In genomic region chr8:106306711-106307248, GRCm38 (mm10) we compare ENCODE assay signal across 8 mouse cellular contexts. TPM values are rescaled to one million over a fixed set of nuclear protein-coding genes. Genes with fewer than 3 reads are reported as not detected.
DNase-seq lines count a peak whose midpoint lies in the region; ATAC-seq and TF ChIP-seq lines count a peak whose summit lies in the region.
"Not testable (repeated sequence)": the region's sequence is repeated elsewhere in the genome, so short reads cannot be mapped to it uniquely, and the experiment has no call there.
"Had no signal": no experiment of that assay in that cellular context is flagged by ENCODE, and none has a peak within 500 bp of the region (broad histone marks: within the 10 kb centered on the region; RNA-seq: fewer than 3 reads in every experiment).

No protein-coding gene starts in this region.

- H3K4me2 ChIP-seq in hindbrain, embryonic 14.5 days (replicated peaks); intestine, embryonic 15.5 days (replicated peaks); stomach, embryonic 14.5 days (replicated peaks; ENCODE audit: low read depth, low read length); stomach, postnatal 0 days (replicated peaks; ENCODE audit: low read depth): not testable (repeated sequence)

- H3K4me3 ChIP-seq in hindbrain, embryonic 14.5 days (replicated peaks; ENCODE audit: low read length); intestine, embryonic 15.5 days (replicated peaks); liver, adult 2 months (ENCODE audit: insufficient read depth, low read depth, low read length); stomach, embryonic 14.5 days (ENCODE audit: low read depth, low read length); stomach, postnatal 0 days (ENCODE audit: low read depth, low read length): not testable (repeated sequence)

- H3K36me3 ChIP-seq in hindbrain, embryonic 14.5 days (replicated peaks; ENCODE audit: control insufficient read depth, insufficient read depth); intestine, embryonic 15.5 days; liver, adult 2 months (ENCODE audit: control insufficient read depth, insufficient read depth, low read length); stomach, embryonic 14.5 days (ENCODE audit: control insufficient read depth, insufficient read depth, low read length); stomach, postnatal 0 days (ENCODE audit: control insufficient read depth, insufficient read depth, low read length): not testable (repeated sequence)

- TF ChIP-seq POLR2A in liver, adult 2 months (IDR thresholded peaks at IDR 0.05; ENCODE audit: extremely low read depth, insufficient read depth, low read length), result not testable (repeated sequence)

- not testable (repeated sequence) for TF ChIP-seq EP300 in stomach, postnatal 0 days (optimal IDR thresholded peaks at IDR 0.05)

- 0 out of 2 replicates have a peak, but pooled peaks have one; percentile 8 for ATAC-seq in hindbrain, embryonic 14.5 days (ENCODE audit: low FRiP score)
- 0 out of 2 replicates have a peak, but pooled peaks have one; percentile 16 for ATAC-seq in intestine, embryonic 15.5 days
- 0 out of 2 replicates have a peak, but pooled peaks have one; percentile 8 for ATAC-seq in stomach, embryonic 14.5 days (ENCODE audit: insufficient number of reproducible peaks, insufficient read depth, low FRiP score, low read depth)
- ATAC-seq in stomach, postnatal 0 days (ENCODE audit: low FRiP score, low TSS enrichment), result not testable (repeated sequence)

- not testable (repeated sequence) for H3K27me3 ChIP-seq in hindbrain, embryonic 14.5 days (ENCODE audit: control insufficient read depth, insufficient read depth, low read length); intestine, embryonic 15.5 days (replicated peaks); liver, adult 2 months (ENCODE audit: control insufficient read depth, insufficient read depth, low read length); stomach, embryonic 14.5 days (ENCODE audit: control insufficient read depth, insufficient read depth, low read length); stomach, postnatal 0 days (ENCODE audit: control insufficient read depth, insufficient read depth, low read length)

- H3K4me1 ChIP-seq in hindbrain, embryonic 14.5 days (replicated peaks; ENCODE audit: control insufficient read depth, insufficient read depth, low read length); stomach, postnatal 0 days (replicated peaks; ENCODE audit: control insufficient read depth, insufficient read depth): not testable (repeated sequence)
- peaks cover 21% of the 10 kb centered on the region for H3K4me1 ChIP-seq in intestine, embryonic 15.5 days (replicated peaks)
- H3K4me1 ChIP-seq in liver, adult 2 months (ENCODE audit: control insufficient read depth, insufficient read depth, low read length), result peaks cover 25% of the 10 kb centered on the region
- peaks cover 29% of the 10 kb centered on the region for H3K4me1 ChIP-seq in stomach, embryonic 14.5 days (ENCODE audit: control insufficient read depth, insufficient read depth, low read length)

- H3K9me3 ChIP-seq in hindbrain, embryonic 14.5 days (ENCODE audit: control insufficient read depth, low read length); intestine, embryonic 15.5 days; stomach, embryonic 14.5 days (ENCODE audit: control insufficient read depth, low read depth, low read length); stomach, postnatal 0 days (ENCODE audit: control insufficient read depth, low read length): not testable (repeated sequence)

- not testable (repeated sequence) for H3K9ac ChIP-seq in hindbrain, embryonic 14.5 days; intestine, embryonic 15.5 days; liver, adult 2 months (ENCODE audit: low read depth, low read length); stomach, embryonic 14.5 days (replicated peaks; ENCODE audit: low read depth, low read length); stomach, postnatal 0 days (ENCODE audit: low read length)

- H3K79me2 ChIP-seq in liver, adult 2 months (ENCODE audit: control insufficient read depth, insufficient read depth, low read length), result not testable (repeated sequence)

- peak; percentile 63 to 77 for DNase-seq in cerebellum, postnatal 10 days
- DNase-seq in hindbrain, embryonic 14.5 days (ENCODE audit: low spot score); liver, adult 2 months (ENCODE audit: extremely low read depth, low read depth, low spot score): not testable (repeated sequence)
- DNase-seq in stomach, postnatal 0 days (ENCODE audit: low spot score), result peak; percentile 46

- not testable (repeated sequence) for TF ChIP-seq CTCF in liver, adult 2 months (IDR thresholded peaks at IDR 0.05; ENCODE audit: low read depth, low read length); stomach, postnatal 0 days (IDR thresholded peaks at IDR 0.05; ENCODE audit: low read depth)

- WGBS in hindbrain, embryonic 14.5 days, result 44% methylated on average over 2 of the region's 2 CpGs
- WGBS in intestine, embryonic 15.5 days, result 33% methylated on average over 2 of the region's 2 CpGs
- WGBS in liver, adult 2 months, result 74% methylated on average over 2 of the region's 2 CpGs
- 35% methylated on average over 2 of the region's 2 CpGs for WGBS in stomach, embryonic 14.5 days
- 47% methylated on average over 2 of the region's 2 CpGs for WGBS in stomach, postnatal 0 days

- H3K27ac ChIP-seq in hindbrain, embryonic 14.5 days; intestine, embryonic 15.5 days: not testable (repeated sequence)
- peak overlapping the region; percentile 25; the same call in 1 of the 2 replicates for H3K27ac ChIP-seq in liver, adult 2 months (replicated peaks; ENCODE audit: insufficient read depth, low read depth, low read length)
- peak overlapping the region; percentile 48; the same call in 1 of the 2 replicates for H3K27ac ChIP-seq in stomach, embryonic 14.5 days (ENCODE audit: low read length)
- 0 out of 2 replicates have a peak overlapping the region, but pooled peaks have one; percentile 13 for H3K27ac ChIP-seq in stomach, postnatal 0 days (replicated peaks)

RNA-seq across cellular contexts. Expression of gene Smpd3, which starts 31.0 kb away (rescaled TPM):
- polyA plus RNA-seq in hindbrain, embryonic 14.5 days (2014; fragmentation: Nextera tagmentation; extraction: Ambion mirVana), result 46.7 and 47.1 TPM in 2 replicates
- 21.8 and 22.3 TPM in 2 replicates for polyA plus RNA-seq in intestine, embryonic 15.5 days (2015; fragmentation: Nextera tagmentation; extraction: Ambion mirVana)
- total RNA-seq in liver, adult 2 months (2014; rRNA removed), result 1.3 and 1.8 TPM in 2 replicates
- polyA plus RNA-seq in liver, adult 2 months (2012; rRNA removed), result 0.45 and 0.71 TPM in 2 replicates
- polyA plus RNA-seq in stomach, embryonic 14.5 days (2014; fragmentation: Nextera tagmentation; extraction: Ambion mirVana), result 9.7 and 10.7 TPM in 2 replicates
- polyA plus RNA-seq in stomach, postnatal 0 days (2015; fragmentation: Nextera tagmentation; extraction: Ambion mirVana), result 47.6 and 47.7 TPM in 2 replicates
- total RNA-seq: G1E had no signal
- polyA plus RNA-seq: erythroblast, embryonic 14.5 days; G1E had no signal
